Mouse (Mus musculus): ENCODE results near the gene Lyst. TPM values are rescaled to one million over a fixed set of nuclear protein-coding genes. Genes with fewer than 3 reads are reported as not detected.
"Not testable (repeated sequence)": the region's sequence is repeated elsewhere in the genome, so short reads cannot be mapped to it uniquely, and the experiment has no call there.

Gene Lyst
- 2.8 and 5.1 TPM in 2 replicates for polyA plus RNA-seq (2014; fragmentation: Nextera tagmentation; extraction: Ambion mirVana)

DNA sequence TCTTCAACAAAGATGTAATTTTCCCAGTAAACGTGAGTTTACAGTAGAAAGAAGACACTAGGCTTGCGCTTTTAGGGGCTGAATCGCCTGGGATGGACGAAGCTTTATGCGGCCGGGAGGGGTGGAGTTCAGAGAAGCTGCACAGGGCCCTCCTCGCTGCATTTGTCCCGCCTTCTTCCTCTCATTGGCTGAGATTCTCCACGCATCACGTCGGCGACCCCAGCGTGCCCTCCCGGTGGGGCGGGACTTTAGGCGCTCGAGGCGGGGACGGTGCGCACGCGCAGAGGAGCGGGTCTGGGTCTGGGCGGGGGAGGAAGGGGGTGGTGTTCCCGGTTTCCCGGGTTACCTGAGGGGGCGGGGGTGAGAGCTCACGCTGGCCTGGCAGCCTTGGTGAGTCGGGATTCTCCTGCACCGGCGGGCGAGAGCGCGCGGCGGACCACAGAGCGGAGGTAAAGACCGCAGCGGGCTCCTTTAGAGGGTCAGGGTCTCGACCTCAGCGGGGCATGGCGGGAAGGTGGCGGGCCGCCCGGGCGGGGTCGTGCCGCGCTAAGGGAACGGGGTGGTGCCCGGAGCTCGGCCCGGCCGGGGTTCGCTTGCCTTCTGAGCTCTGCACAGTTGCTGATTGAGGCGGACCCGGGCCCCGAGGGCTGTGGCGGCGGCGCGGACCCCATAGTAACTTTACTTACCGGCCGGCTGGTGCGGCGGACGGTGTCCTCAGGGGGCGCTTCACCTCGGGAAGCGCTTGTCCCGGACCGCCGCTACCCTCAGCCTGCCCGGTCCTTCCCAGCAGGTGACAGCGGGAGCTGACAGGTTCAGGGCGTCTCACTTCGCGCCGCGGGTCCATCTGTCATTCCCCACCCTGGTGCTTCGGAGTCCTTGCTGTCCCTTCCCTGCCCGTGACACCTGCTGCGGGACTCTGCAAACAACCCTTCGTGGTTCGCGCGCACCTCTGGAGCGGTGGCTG lies at the start of gene Lyst:
Gene Lyst, plus strand, starts transcription at position 350 of the 964 bp plus-strand sequence.
- H3K9me3 ChIP-seq (replicated peaks; ENCODE audit: control insufficient read depth, low read length): no peaks in the 10 kb centered on the region
- peak within 1 kb of the TSS; percentile 72; the same call in 1 of the 2 replicates for H3K27ac ChIP-seq (ENCODE audit: low read depth, low read length)
- ATAC-seq (peak; percentile 99), DNase-seq (ENCODE audit: low spot score) (peak; percentile 98)
- peak within 1 kb of the TSS; percentile 82 for H3K4me2 ChIP-seq (ENCODE audit: low read length)
- under 1% methylated on average over 78 of the region's 88 CpGs for WGBS
- peak within 1 kb of the TSS; percentile 81 for H3K9ac ChIP-seq (ENCODE audit: low read length)
- H3K4me1 ChIP-seq (ENCODE audit: control insufficient read depth, insufficient read depth, low read length): no peaks in the 10 kb centered on the region
- H3K36me3 ChIP-seq (ENCODE audit: control insufficient read depth, insufficient read depth, low read length): no peaks in the 10 kb centered on the region
- H3K27me3 ChIP-seq (replicated peaks; ENCODE audit: control insufficient read depth, insufficient read depth, low read length): no peaks in the 10 kb centered on the region
- peak within 1 kb of the TSS; percentile 77 for H3K4me3 ChIP-seq (ENCODE audit: low read depth, low read length)

DNA sequence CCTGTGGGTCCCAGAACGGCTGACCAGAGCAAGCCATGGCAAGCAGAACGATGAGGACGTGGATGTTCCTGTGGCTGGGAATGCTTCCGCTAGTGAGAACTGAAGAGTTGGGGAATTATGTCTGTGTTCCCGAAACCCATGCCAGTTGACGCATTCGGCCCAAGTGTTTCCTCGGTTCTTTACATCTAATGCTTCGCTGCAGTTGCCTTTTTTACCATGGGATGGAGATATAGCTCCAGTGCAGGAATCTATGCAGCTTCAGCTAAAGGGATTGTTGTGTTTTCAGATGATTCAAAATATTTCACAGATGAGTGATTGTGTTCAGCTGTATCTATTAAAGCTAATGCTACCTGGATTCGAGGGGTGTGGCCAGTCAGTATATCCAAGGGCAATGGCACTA lies 47.1 kb upstream of the Lyst start:
- 94% methylated on average over 10 of the region's 10 CpGs for WGBS

DNA sequence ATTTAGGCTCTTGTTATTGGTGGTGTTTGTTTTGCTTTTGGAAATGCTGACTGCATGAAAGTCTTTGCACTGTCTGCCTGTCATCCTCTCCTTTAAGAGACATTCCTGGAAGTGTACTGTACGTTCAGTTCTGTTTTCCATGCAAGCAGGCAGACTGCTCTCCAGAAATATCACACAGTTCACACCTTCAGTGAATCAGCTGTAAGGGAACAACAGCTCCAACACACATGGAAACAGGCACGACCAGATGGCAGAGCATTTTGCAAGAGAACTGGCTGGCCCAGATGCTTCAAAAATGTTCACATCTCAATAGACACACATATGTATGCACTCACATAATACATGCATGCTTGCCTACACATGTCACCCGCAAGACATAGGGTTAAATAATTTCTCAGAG lies 43.4 kb upstream of the Lyst start:
- no peak overlapping the region for H3K9ac ChIP-seq (ENCODE audit: low read length)
- WGBS: 60% methylated on average over 3 of the region's 3 CpGs
- no peak overlapping the region for H3K27ac ChIP-seq (ENCODE audit: low read depth, low read length)
- H3K4me2 ChIP-seq (ENCODE audit: low read length): no peak overlapping the region
- H3K27me3 ChIP-seq (replicated peaks; ENCODE audit: control insufficient read depth, insufficient read depth, low read length): no peaks in the 10 kb centered on the region
- H3K9me3 ChIP-seq (replicated peaks; ENCODE audit: control insufficient read depth, low read length): no peaks in the 10 kb centered on the region
- H3K4me3 ChIP-seq (ENCODE audit: low read depth, low read length): no peak overlapping the region
- H3K4me1 ChIP-seq (ENCODE audit: control insufficient read depth, insufficient read depth, low read length): no peaks in the 10 kb centered on the region
- DNase-seq (ENCODE audit: low spot score): peak; percentile 77
- ATAC-seq: peak; percentile 93
- no peaks in the 10 kb centered on the region for H3K36me3 ChIP-seq (ENCODE audit: control insufficient read depth, insufficient read depth, low read length)

More for the DNA sequence above, 47.1 kb upstream of the Lyst start:
- H3K36me3 ChIP-seq (ENCODE audit: control insufficient read depth, insufficient read depth, low read length); H3K4me1 ChIP-seq (ENCODE audit: control insufficient read depth, insufficient read depth, low read length); H3K4me3 ChIP-seq (ENCODE audit: low read depth, low read length); ATAC-seq; H3K4me2 ChIP-seq (ENCODE audit: low read length); H3K27ac ChIP-seq (ENCODE audit: low read depth, low read length); H3K9ac ChIP-seq (ENCODE audit: low read length); H3K27me3 ChIP-seq (replicated peaks; ENCODE audit: control insufficient read depth, insufficient read depth, low read length); H3K9me3 ChIP-seq (replicated peaks; ENCODE audit: control insufficient read depth, low read length); DNase-seq (ENCODE audit: low spot score): not testable (repeated sequence)

DNA sequence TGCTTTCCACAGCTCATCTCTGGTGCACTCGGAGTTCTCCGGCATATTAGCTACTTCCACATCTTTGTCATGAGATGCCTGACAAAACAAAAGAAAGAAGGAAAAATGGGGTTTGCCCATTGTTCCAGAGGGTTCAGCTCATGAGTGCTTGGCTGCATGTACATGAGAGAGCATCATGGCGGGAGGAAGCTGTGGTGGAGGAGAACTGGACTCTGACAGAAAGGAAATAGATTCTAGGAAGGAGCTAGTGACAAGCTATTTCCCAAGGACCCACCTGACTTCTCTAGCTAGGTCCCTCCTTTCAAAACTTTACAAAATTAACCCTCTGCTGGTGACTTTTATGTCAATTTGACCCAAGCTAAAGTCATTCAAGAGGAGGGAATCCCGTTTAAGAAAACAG lies 42.3 kb upstream of the Lyst start:
- Histone ChIP-seq H3K4me2 (ENCODE audit: low read length) (no peak overlapping the region), H3K27me3 (replicated peaks; ENCODE audit: control insufficient read depth, insufficient read depth, low read length) (no peaks in the 10 kb centered on the region), H3K9ac (ENCODE audit: low read length) (no peak overlapping the region), H3K27ac (ENCODE audit: low read depth, low read length) (no peak overlapping the region), H3K9me3 (replicated peaks; ENCODE audit: control insufficient read depth, low read length) (no peaks in the 10 kb centered on the region), H3K4me3 (ENCODE audit: low read depth, low read length) (no peak overlapping the region), H3K4me1 (ENCODE audit: control insufficient read depth, insufficient read depth, low read length) (no peaks in the 10 kb centered on the region), H3K36me3 (ENCODE audit: control insufficient read depth, insufficient read depth, low read length) (no peaks in the 10 kb centered on the region)
- DNase-seq (ENCODE audit: low spot score) (no peak), ATAC-seq (no peak)
- whole genome bisulfite sequencing: 91% methylated on average over 4 of the region's 4 CpGs

DNA sequence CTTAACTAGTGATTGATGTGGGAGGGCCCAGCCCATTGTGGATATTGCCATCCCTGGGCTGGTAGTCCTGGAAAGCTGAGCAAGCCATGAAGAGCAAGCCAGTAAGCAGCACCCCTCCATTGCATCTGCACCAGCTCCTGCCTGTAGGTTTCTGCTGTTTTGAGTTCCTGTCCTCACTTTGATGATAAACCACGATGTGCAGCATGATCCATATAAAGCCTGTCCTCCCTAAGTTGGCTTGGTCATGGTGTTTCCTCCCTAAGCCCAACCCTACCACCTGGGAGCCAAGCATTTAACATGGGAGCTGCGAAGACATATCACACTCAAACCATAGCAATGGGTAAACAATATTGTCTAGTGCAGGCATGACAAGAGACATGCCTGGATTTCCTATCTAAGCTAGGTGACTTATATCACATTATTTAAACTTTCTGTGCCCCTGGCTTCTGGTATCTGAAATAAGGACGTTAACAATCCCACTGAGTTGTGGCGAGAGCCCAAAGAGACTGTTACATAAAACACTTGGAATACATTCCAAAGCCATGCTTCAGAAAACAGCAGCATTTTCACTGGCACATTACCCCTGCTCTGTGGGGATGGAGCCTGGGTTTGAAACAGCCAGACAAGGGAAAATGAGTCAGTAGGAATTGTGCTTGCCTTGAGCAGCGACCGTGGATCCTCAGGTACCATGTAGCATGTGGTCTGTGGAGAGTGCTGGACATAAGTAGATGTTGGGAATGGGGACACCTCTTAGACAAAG lies 41.6 kb upstream of the Lyst start:
- Histone ChIP-seq H3K9me3 (replicated peaks; ENCODE audit: control insufficient read depth, low read length) (no peaks in the 10 kb centered on the region), H3K27me3 (replicated peaks; ENCODE audit: control insufficient read depth, insufficient read depth, low read length) (no peaks in the 10 kb centered on the region), H3K9ac (ENCODE audit: low read length) (no peak overlapping the region), H3K4me2 (ENCODE audit: low read length) (no peak overlapping the region), H3K4me3 (ENCODE audit: low read depth, low read length) (no peak overlapping the region), H3K36me3 (ENCODE audit: control insufficient read depth, insufficient read depth, low read length) (no peaks in the 10 kb centered on the region), H3K27ac (ENCODE audit: low read depth, low read length) (no peak overlapping the region), H3K4me1 (ENCODE audit: control insufficient read depth, insufficient read depth, low read length) (no peaks in the 10 kb centered on the region)
- DNase-seq (ENCODE audit: low spot score): no peak
- ATAC-seq: no peak
- 89% methylated on average over 6 of the region's 6 CpGs for WGBS

DNA sequence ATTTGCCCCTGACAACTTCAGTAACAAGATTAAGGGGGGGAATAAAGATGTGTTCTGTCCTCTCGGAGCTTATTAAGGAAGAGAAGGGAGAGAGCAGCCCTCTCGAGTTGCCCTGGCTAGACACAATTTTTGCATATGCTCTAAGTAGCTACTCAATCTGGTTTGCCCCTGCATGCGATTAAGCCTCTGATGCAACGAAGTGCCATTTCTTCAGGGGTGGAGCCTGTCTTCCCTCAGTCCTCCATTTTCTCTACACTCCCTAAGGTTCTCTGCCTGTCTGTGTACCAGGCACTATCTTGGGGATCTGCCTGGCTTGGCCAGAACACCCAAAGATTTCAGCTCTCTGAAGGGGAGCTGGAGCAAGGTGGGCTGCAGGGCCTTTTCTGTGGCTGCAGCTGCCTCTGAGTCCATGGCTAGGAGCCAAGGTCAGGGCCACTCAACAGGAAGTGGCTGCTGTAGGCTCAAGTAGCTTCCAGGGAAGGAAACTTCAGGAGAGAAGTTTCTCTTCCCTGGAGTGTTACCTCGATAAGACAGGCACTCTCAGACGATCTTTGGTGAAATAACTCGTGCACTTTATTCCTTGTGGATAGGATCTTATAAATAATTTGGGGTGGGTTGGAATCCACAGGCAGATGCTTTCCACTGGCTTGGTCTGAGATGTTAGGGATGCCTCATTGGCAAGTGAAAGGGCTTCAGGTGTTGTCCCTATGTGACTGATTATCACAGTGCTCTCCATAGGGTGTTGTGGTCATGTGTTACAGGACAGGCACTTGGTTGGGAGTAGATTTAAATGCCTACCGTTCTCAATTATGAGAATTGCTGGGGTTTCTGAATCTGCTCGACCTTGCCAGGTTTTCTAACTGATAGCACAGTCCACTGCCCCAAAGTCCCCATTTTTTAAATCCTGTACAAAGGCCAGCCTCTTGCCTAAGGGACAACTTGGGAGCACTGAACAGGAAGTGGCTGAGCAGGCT lies 40.2 kb upstream of the Lyst start:
- Histone ChIP-seq H3K27ac (ENCODE audit: low read depth, low read length) (no peak overlapping the region), H3K9ac (ENCODE audit: low read length) (no peak overlapping the region), H3K27me3 (replicated peaks; ENCODE audit: control insufficient read depth, insufficient read depth, low read length) (no peaks in the 10 kb centered on the region), H3K4me1 (ENCODE audit: control insufficient read depth, insufficient read depth, low read length) (no peaks in the 10 kb centered on the region), H3K4me3 (ENCODE audit: low read depth, low read length) (no peak overlapping the region), H3K36me3 (ENCODE audit: control insufficient read depth, insufficient read depth, low read length) (no peaks in the 10 kb centered on the region), H3K4me2 (ENCODE audit: low read length) (no peak overlapping the region), H3K9me3 (replicated peaks; ENCODE audit: control insufficient read depth, low read length) (no peaks in the 10 kb centered on the region)
- ATAC-seq (no peak), DNase-seq (ENCODE audit: low spot score) (no peak)
- 62% methylated on average over 9 of the region's 9 CpGs for WGBS

DNA sequence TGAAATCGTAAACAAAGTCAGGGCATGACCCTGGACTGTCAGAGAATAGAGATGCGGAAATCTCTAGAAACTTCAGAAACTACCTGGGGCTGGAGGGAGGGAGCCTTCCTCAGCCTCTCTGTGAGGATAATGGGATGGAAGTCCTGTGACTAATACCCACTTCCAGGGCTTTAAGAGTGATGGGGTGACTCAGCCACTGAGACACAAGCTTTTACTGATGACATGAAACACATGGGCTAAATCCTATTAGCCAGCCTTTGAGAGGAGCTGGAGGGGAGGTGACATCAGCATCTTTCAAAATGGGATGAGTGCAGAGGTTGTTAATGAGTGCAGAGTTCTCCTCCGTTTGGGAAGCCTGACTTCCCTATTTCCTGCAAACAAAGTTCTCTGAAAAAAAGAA lies 38.2 kb upstream of the Lyst start:
- Histone ChIP-seq H3K4me3 (ENCODE audit: low read depth, low read length) (no peak overlapping the region), H3K36me3 (ENCODE audit: control insufficient read depth, insufficient read depth, low read length) (no peaks in the 10 kb centered on the region), H3K4me2 (ENCODE audit: low read length) (no peak overlapping the region), H3K27ac (ENCODE audit: low read depth, low read length) (no peak overlapping the region), H3K4me1 (ENCODE audit: control insufficient read depth, insufficient read depth, low read length) (no peaks in the 10 kb centered on the region), H3K9ac (ENCODE audit: low read length) (no peak overlapping the region), H3K27me3 (replicated peaks; ENCODE audit: control insufficient read depth, insufficient read depth, low read length) (no peaks in the 10 kb centered on the region), H3K9me3 (replicated peaks; ENCODE audit: control insufficient read depth, low read length) (no peaks in the 10 kb centered on the region)
- no peak for DNase-seq (ENCODE audit: low spot score)
- ATAC-seq: no peak
- WGBS: 26% methylated on average over 3 of the region's 3 CpGs

DNA sequence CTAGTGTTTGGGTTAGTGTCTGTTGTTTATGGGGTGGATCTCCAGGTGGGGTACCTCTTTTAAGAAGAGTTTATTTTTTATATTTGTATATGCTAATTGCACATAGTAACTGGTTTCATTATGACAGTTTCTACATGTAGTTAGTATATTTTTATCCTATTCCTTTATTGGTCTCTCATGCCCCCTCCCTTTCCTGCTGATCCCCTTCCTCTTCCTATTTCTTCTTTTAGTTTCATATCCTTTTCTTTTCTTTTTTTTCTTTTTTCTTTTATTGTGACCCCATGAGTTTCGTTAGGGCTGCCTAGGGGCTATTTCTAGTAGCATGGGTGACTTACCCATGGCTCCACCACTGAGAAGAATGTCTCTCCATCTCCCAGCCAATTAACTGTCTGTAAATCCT lies 36.5 kb upstream of the Lyst start:
- Histone ChIP-seq H3K27me3 (replicated peaks; ENCODE audit: control insufficient read depth, insufficient read depth, low read length) (no peaks in the 10 kb centered on the region), H3K27ac (ENCODE audit: low read depth, low read length) (no peak overlapping the region), H3K4me3 (ENCODE audit: low read depth, low read length) (no peak overlapping the region), H3K9me3 (replicated peaks; ENCODE audit: control insufficient read depth, low read length) (no peaks in the 10 kb centered on the region), H3K9ac (ENCODE audit: low read length) (no peak overlapping the region), H3K4me1 (ENCODE audit: control insufficient read depth, insufficient read depth, low read length) (no peaks in the 10 kb centered on the region), H3K36me3 (ENCODE audit: control insufficient read depth, insufficient read depth, low read length) (no peaks in the 10 kb centered on the region), H3K4me2 (ENCODE audit: low read length) (no peak overlapping the region)
- DNase-seq (ENCODE audit: low spot score) (no peak), ATAC-seq (no peak)
- WGBS: 41% methylated on average over 1 of the region's 1 CpGs

Data from forebrain, embryonic 14.5 days (tissue).